Mouse (Mus musculus) ovary, postnatal 10 days (tissue): ENCODE measurements around the gene Traf3ip1.
"Not testable (repeated sequence)": the region's sequence is repeated elsewhere in the genome, so short reads cannot be mapped to it uniquely, and the experiment has no call there.

Source experiments
- DNase-seq: peaks from one replicate; pipeline ENCODE4 v3.0.0; 2022; ENCODE audit warnings: low spot score

The Traf3ip1 gene

GRCm38 (mm10) chr1:91466186-91466585, 28.3 kb upstream of the Traf3ip1 start:
- no peak for DNase-seq

- no peak for DNase-seq
These were observed 24.5 kb upstream of the Traf3ip1 start for GRCm38 (mm10) chr1:91469888-91470419.

GRCm38 (mm10) chr1:91478145-91478544, 16.3 kb upstream of the Traf3ip1 start:
- not testable (repeated sequence) for DNase-seq

GRCm38 (mm10) chr1:91478958-91479357, 15.5 kb upstream of the Traf3ip1 start:
- DNase-seq, result no peak

GRCm38 (mm10) chr1:91482616-91483211, 11.7 kb upstream of the Traf3ip1 start:
- DNase-seq, result no peak

DNA sequence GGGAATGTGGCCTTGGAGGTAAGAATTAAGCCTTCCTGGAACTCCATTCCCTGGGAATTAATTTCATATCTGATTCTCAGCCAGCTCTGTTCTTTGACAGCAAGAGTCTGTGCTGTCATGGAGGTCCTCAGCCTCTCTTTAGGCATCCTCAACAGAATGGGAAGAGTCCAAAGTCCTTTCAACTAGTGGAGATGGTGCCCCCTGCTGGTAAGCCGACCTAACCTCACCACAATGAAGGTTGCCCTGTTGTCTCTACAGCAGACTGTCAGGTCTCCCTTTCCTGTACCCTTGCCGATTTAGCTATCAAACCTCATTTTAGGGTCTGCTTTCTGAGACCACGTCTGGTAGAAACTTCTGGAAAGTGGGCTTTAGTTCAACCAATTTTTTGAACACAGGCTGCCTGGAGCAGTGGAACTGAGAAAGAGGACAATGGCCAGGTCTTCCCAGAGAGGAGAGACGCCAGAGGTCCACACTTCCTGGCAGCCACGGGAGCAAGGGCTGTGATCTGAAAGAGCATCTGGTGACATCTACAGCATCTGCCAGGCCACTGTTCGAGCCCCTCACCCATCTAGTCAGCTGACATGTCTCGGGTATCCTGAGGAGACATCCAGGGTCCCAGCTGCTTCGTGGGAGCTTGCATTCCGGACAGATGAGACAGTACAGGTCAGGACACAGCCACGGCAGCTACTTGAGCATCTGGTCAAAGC, 11.0 kb upstream of the Traf3ip1 start:
- DNase-seq, result peak; percentile 72

DNA sequence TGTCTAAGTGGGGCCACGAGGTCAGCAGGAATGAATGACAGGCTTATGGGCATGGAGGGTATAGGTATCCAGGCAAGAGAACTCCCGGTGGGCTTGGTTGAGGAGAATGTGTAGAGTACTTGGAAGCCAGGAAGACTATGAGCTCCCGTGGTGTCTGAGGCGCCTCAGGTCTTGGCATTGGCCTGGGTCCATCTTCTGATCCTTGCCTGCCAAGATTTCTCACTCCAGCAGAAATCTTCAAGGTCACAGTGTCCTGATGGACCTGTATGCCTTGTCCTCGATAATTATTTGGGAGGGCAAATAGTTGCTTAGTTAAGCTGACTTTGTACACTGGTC, 10.5 kb upstream of the Traf3ip1 start:
- DNase-seq, result no peak

- DNase-seq, result no peak
These were observed 9.0 kb upstream of the Traf3ip1 start for GRCm38 (mm10) chr1:91485422-91485821.

DNA sequence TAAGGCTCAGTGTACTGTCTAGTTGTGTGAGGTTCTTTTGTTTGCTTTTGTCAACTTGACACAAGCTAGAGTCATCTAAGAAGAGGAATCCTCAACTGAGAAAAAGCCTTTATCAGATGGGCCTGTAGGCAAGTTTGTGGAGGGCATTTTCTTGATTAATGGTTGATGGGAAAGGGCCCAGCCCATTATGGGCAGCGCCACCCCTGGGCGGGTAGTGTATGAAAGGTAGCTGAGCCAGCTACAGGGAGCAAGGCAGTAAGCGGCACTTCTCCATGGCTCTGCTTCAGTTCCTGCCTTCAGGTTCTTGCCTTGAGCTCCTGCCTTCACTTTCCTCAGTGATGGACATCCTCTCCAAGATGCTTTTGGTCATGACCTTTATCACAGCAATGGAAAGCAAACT, 8.3 kb upstream of the Traf3ip1 start:
- no peak for DNase-seq

DNA sequence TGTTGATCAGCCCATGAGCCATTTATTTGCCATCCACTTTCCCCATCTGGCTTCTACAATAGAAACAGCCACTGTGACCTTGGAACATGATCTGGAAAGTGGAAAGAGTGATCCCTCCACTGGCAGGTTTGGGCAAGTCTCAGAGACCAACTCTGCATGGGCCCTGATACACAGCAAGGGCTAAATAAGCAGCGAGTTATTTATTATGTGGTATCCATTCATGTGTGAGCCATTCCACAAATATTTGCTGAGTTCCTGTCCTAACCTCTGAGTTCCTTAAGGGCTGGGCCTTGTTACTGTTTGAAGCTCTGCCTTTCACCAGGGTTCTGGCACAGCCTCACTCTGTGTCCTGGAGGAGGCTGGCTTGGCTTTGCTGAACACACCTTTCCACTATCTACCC, 4.1 kb upstream of the Traf3ip1 start:
- DNase-seq, result no peak

DNA sequence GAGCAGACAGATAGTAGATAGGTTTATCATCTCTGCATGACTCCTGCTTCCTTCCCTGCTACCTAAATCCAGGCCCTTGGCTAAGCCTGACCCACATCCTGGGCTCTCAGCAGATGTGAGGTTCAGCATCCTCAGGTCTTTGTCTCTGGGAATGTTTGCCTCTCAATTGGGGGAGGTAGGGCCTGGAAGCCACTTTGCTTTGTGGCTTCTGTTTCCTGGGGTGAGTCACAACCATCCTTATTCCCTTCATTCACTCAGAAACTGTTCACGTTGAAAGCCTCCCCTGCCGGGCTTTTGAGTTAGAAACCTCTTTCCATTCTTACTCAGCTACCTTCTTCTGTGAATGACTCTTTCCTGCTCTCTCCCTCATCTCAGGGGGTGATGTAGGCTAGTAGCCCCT, 1.7 kb upstream of the Traf3ip1 start:
- DNase-seq, result no peak

- DNase-seq, result no peak
These were observed 509 bp upstream of the Traf3ip1 start for GRCm38 (mm10) chr1:91493938-91494337.

DNA sequence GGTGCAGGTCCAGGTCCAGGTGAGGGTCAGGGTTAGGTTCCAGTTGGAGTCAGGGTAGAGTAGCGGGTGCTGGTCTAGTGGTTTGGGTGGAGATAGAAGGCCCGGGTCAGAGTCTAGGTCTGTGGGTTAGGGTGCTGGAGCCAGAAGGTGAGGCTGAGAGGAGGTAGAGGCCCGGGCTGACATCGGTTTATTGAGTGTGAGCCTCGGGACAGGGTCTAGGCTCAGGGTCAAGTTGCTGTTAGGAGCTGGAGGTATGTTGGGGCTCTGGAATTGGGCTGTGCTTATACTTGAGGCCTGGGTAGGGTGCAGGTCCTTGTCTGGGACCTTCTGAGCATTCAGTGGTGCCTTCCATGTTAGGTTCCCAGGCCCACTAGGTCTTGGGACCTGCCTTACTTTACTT, 874 bp downstream of the Traf3ip1 start:
- DNase-seq, result no peak

GRCm38 (mm10) chr1:91498579-91498978, 4.1 kb downstream of the Traf3ip1 start:
- no peak for DNase-seq

GRCm38 (mm10) chr1:91504615-91505014, 10.2 kb downstream of the Traf3ip1 start:
- no peak for DNase-seq

- no peak for DNase-seq
These were observed 20.5 kb downstream of the Traf3ip1 start for GRCm38 (mm10) chr1:91514916-91515315.

DNA sequence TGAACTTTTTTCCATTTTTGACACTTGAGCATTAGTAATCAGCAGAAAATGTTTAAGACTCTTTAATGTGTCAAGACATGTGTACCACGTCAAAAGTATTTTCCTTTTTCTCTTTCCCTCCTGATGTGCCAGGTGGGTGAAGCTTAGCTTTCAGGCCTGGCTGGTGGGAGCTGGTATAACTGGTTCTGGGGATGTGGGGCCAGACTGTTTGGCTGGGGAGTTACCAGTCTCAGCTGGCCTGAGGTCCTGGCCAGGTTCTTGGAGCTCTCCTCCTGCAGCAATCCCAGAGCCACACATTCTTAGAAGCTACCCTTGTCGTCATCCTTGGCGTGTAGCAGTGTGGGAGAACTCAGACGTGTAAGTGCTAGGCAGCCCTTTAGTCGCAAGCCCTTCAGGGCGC, 21.2 kb downstream of the Traf3ip1 start:
- no peak for DNase-seq

DNA sequence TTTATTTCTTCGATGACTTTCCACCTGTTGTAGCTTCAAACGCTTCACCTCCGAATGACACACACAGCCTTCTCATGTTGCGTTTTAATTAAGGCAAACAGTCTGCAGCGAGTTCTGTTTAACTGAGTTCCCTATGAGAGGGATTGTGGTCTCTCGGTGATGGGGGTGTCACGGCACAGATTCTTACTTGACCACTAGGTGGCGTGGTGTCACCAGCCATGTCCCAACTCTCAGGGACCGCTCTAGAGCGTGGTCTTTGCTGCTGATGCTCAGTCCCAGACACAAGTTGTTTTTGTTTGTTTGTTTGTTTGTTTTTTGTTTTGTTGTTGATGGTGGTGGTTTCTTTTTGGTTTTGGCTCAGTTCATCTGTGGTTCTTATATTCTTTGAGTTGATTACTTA, 29.3 kb downstream of the Traf3ip1 start:
- no peak for DNase-seq

- DNase-seq, result no peak
These were observed 31.4 kb downstream of the Traf3ip1 start for GRCm38 (mm10) chr1:91525838-91526237.

- no peak for DNase-seq
These were observed 35.7 kb downstream of the Traf3ip1 start for GRCm38 (mm10) chr1:91530166-91530565.

DNA sequence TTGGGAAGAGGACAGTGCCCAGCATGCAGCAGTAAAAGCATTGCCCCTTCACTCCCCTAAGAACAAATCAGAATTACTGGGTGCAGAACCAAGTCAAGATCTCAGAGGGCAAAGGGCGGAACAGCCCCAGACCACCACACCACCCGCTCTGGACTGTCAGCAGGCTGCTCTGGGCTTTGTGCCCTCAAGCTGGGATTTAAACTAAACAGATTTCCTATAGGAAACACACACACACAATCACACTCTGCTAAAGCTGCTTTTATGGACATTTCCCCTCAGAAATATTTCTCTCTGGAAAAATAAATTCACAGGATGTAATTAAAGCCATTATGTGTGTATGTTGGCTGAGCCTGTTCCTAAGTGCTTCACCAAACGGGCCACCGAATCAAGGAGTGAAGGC, 37.8 kb downstream of the Traf3ip1 start:
- DNase-seq, result no peak

- no peak for DNase-seq
These were observed 38.4 kb downstream of the Traf3ip1 start for GRCm38 (mm10) chr1:91532892-91533291.

DNA sequence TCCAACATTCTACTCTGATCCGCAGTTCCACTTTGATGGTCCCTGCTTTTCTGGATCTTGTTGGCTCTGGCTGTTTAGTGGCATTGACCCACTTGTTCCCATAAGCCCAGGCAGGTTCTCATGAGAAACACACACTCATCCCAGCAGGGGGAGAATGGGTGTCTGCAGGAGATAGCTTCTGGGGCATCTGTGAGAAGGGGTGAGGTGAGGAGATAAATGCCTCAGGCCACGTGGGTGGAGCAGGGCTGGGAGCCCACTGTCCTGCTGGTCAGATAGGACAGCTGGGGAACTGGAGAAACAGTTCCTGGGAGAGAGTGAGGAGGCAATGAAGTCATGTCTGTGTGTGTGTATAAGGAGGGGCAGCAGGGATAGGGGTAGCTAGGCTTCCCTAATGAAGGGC, 39.0 kb downstream of the Traf3ip1 start:
- no peak for DNase-seq
